ENCODE assay signal across 8 mouse cellular contexts in the genomic region with DNA sequence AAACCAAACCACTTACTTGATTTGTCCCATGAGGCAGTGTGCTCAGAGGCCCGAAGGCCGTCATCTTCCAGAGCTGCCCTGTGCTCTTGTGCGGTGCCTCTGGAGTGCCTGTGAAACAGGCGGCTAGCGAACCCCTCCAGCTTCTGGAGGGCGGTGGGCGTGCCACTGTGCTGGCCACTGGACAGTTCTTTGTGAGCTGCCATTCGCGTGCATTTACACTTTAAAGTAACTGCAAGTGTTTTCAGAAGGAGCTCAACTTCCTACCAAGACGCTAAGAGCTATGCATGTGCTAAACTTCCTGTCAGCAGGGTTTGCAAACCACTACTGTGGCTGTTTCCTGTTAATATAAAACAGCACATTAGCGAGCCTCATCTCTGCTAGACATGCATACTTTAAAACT. TPM values are rescaled to one million over a fixed set of nuclear protein-coding genes. Genes with fewer than 3 reads are reported as not detected.
DNase-seq lines count a peak whose midpoint lies in the region; ATAC-seq lines count a peak whose summit lies in the region.

No protein-coding gene starts in this region.

- WGBS in neural tube, embryonic 12.5 days: 24% methylated on average over 11 of the region's 11 CpGs
- 22% methylated on average over 11 of the region's 11 CpGs for WGBS in forebrain, embryonic 12.5 days
- WGBS in hindbrain, embryonic 15.5 days: 19% methylated on average over 11 of the region's 11 CpGs
- WGBS in liver, embryonic 13.5 days (ENCODE audit: insufficient replicate concordance): 10% methylated on average over 11 of the region's 11 CpGs

- peak overlapping the region; percentile 24; the same call in 1 of the 2 replicates for H3K4me2 ChIP-seq in neural tube, embryonic 12.5 days (replicated peaks)
- H3K4me2 ChIP-seq in forebrain, embryonic 12.5 days: no peak overlapping the region
- H3K4me2 ChIP-seq in hindbrain, embryonic 15.5 days: peak overlapping the region; percentile 42
- peak overlapping the region; percentile 46 for H3K4me2 ChIP-seq in liver, embryonic 13.5 days

- no peaks in the 10 kb centered on the region for H3K9me3 ChIP-seq in neural tube, embryonic 12.5 days
- H3K9me3 ChIP-seq in forebrain, embryonic 12.5 days: no peaks in the 10 kb centered on the region
- H3K9me3 ChIP-seq in hindbrain, embryonic 15.5 days: no peaks in the 10 kb centered on the region
- no peaks in the 10 kb centered on the region for H3K9me3 ChIP-seq in liver, embryonic 13.5 days (replicated peaks)

- no peak overlapping the region for H3K9ac ChIP-seq in neural tube, embryonic 12.5 days
- H3K9ac ChIP-seq in forebrain, embryonic 12.5 days: 0 out of 2 replicates have a peak overlapping the region, but pooled peaks have one; percentile 12
- H3K9ac ChIP-seq in hindbrain, embryonic 15.5 days: no peak overlapping the region
- H3K9ac ChIP-seq in liver, embryonic 13.5 days: no peak overlapping the region; the same call in 1 of the 2 replicates

- no peak overlapping the region for H3K4me3 ChIP-seq in neural tube, embryonic 12.5 days
- H3K4me3 ChIP-seq in forebrain, embryonic 12.5 days (replicated peaks): no peak overlapping the region
- H3K4me3 ChIP-seq in hindbrain, embryonic 15.5 days: no peak overlapping the region
- peak overlapping the region; percentile 30; the same call in 1 of the 2 replicates for H3K4me3 ChIP-seq in liver, embryonic 13.5 days (replicated peaks)

- DNase-seq in neural tube, embryonic 10.5 days (ENCODE audit: extremely low spot score, low spot score): no peak
- no peak for DNase-seq in liver, embryonic 13.5 days
- peak; percentile 59 to 65 for DNase-seq in natural killer cell, adult 2 months (ENCODE audit: low spot score in 2 of 2)
- DNase-seq in left cerebral cortex, adult 8-10 months (ENCODE audit: low spot score in 2 of 2): no peak
- no peak for DNase-seq in right cerebral cortex, postnatal 25 days

- peaks cover 4% of the 10 kb centered on the region for H3K4me1 ChIP-seq in neural tube, embryonic 12.5 days
- peaks cover 19% of the 10 kb centered on the region for H3K4me1 ChIP-seq in forebrain, embryonic 12.5 days
- H3K4me1 ChIP-seq in hindbrain, embryonic 15.5 days (replicated peaks): peaks cover 24% of the 10 kb centered on the region
- H3K4me1 ChIP-seq in liver, embryonic 13.5 days (replicated peaks): peaks cover 43% of the 10 kb centered on the region

- no peak overlapping the region for H3K27ac ChIP-seq in neural tube, embryonic 12.5 days
- H3K27ac ChIP-seq in forebrain, embryonic 12.5 days: no peak overlapping the region
- no peak overlapping the region; the same call in 1 of the 2 replicates for H3K27ac ChIP-seq in hindbrain, embryonic 15.5 days (replicated peaks)
- peak overlapping the region; percentile 51; the same call in 1 of the 2 replicates for H3K27ac ChIP-seq in liver, embryonic 13.5 days

- no peaks in the 10 kb centered on the region for H3K36me3 ChIP-seq in neural tube, embryonic 12.5 days
- no peaks in the 10 kb centered on the region for H3K36me3 ChIP-seq in forebrain, embryonic 12.5 days (replicated peaks)
- H3K36me3 ChIP-seq in hindbrain, embryonic 15.5 days: no peaks in the 10 kb centered on the region
- no peaks in the 10 kb centered on the region for H3K36me3 ChIP-seq in liver, embryonic 13.5 days

- ATAC-seq in neural tube, embryonic 12.5 days (ENCODE audit: low FRiP score, low read depth): no peak
- no peak for ATAC-seq in forebrain, embryonic 12.5 days (ENCODE audit: low FRiP score)
- ATAC-seq in hindbrain, embryonic 15.5 days (ENCODE audit: low FRiP score, low read depth): no peak; the same call in 1 of the 2 replicates
- ATAC-seq in liver, embryonic 13.5 days (ENCODE audit: low read depth): peak; percentile 52; the same call in 1 of the 2 replicates

- no peaks in the 10 kb centered on the region for H3K27me3 ChIP-seq in neural tube, embryonic 12.5 days (replicated peaks)
- no peaks in the 10 kb centered on the region for H3K27me3 ChIP-seq in forebrain, embryonic 12.5 days
- no peaks in the 10 kb centered on the region for H3K27me3 ChIP-seq in hindbrain, embryonic 15.5 days
- no peaks in the 10 kb centered on the region for H3K27me3 ChIP-seq in liver, embryonic 13.5 days

RNA-seq across cellular contexts. Expression of a gene that starts 31.7 kb away (rescaled TPM):
- polyA plus RNA-seq in neural tube, embryonic 12.5 days (2016; fragmentation: Nextera tagmentation; extraction: Ambion mirVana): 98.7 and 99.4 TPM in 2 replicates
- polyA plus RNA-seq in forebrain, embryonic 12.5 days (2016; fragmentation: Nextera tagmentation; extraction: Ambion mirVana): 92.2 and 103 TPM in 2 replicates
- 181 and 186 TPM in 2 replicates for polyA plus RNA-seq in hindbrain, embryonic 15.5 days (2015; fragmentation: Nextera tagmentation; extraction: Ambion mirVana)
- 13.8 and 16.8 TPM in 2 replicates for polyA plus RNA-seq in liver, embryonic 13.5 days (2015; fragmentation: Nextera tagmentation; extraction: Ambion mirVana)
- total RNA-seq in left cerebral cortex, adult 8-10 months (2022): 100 to 1,000 TPM; 401 to 436 (median 430) TPM

Comparison
In these comparisons a context has a peak if more than half of its experiments do, and no peak if none do; other contexts are left out.
1. DNase-seq: peak in natural killer cell, adult 2 months (2 of 2); none in neural tube, embryonic 10.5 days (single experiment), liver, embryonic 13.5 days (single experiment), left cerebral cortex, adult 8-10 months (0 of 2) and right cerebral cortex, postnatal 25 days (single experiment).